Mouse (Mus musculus): ENCODE results near the gene Tmem86b.

DNA sequence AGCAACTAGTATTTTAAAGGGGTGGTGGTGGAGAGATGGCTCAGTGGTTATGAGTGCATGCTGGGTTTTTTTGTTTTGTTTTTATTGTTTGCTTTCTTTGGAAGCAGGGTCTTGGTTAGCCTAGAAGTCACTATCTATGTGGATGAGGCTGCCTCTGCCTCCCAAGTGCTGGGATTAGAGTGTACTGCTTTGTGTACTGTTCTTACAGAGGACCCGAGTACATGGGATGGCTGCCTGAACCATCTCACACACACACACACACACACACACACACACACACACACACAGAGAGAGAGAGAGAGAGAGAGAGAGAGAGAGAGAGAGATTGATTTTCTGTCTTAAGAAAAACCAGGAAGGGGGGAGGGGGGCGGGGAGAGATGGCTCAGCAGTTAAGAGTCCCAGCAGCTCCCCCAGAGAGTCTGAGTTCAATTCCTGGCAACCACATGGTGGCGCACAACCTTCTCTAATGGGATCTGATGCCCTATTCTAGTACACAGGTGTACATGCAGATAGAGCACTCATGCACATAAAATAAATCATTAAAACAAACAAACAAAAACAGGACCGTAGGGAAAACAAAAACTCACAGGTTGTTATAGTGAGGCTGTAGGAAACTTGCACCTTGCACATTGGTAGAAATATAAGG is 7.6 kb downstream of the Tmem86b start:
- TF ChIP-seq POLR2A (IDR thresholded peaks at IDR 0.05; ENCODE audit: borderline replicate concordance, control insufficient read depth, low read depth, low read length) (no peak), CTCF (IDR thresholded peaks at IDR 0.05; ENCODE audit: control insufficient read depth, insufficient read depth, low read length) (peak; percentile 51)
